Mouse (Mus musculus) bone marrow macrophage, adult 2 months (primary cell): ENCODE results near the gene Mtg2. TPM values are rescaled to one million over a fixed set of nuclear protein-coding genes. Genes with fewer than 3 reads are reported as not detected.
A peak's percentile ranks its signal among the peaks of the same experiment; 100 is the strongest.

Source experiments
- H3K27ac ChIP-seq: 2 replicates; pipeline ENCODE4 v1.5.1; 2012; ENCODE audit warnings: low read depth, low read length; ENCODE audit not compliant: insufficient read depth
- H3K4me1 ChIP-seq: 2 replicates; pipeline ENCODE4 v1.6.1; 2012; ENCODE audit warnings: low read length; ENCODE audit not compliant: control insufficient read depth, insufficient read depth
- H3K4me3 ChIP-seq: 2 replicates; pipeline ENCODE4 v1.5.1; 2012; ENCODE audit warnings: mild to moderate bottlenecking, low read length, moderate library complexity; ENCODE audit not compliant: insufficient read depth
- CTCF ChIP-seq: IDR thresholded peaks from 2 replicates; pipeline ENCODE4 v1.5.1; 2012; ENCODE audit warnings: low read depth, mild to moderate bottlenecking, low read length, moderate library complexity
- POLR2A ChIP-seq: IDR thresholded peaks from 2 replicates; pipeline ENCODE4 v1.6.1; 2012; ENCODE audit warnings: mild to moderate bottlenecking, low read depth, low read length, borderline replicate concordance
- polyA plus RNA-seq: library from polyadenylated mRNA; stranded (reverse); fragments of >200 nt; gene quantifications from 2 replicates; pipeline ENCODE4 v1.2.4, GENCODE M21; 2012; ENCODE audit not compliant: missing spikeins, insufficient read depth, insufficient read length

Mtg2 gene
- polyA plus RNA-seq, 1 experiment, result 11.7 TPM

DNA sequence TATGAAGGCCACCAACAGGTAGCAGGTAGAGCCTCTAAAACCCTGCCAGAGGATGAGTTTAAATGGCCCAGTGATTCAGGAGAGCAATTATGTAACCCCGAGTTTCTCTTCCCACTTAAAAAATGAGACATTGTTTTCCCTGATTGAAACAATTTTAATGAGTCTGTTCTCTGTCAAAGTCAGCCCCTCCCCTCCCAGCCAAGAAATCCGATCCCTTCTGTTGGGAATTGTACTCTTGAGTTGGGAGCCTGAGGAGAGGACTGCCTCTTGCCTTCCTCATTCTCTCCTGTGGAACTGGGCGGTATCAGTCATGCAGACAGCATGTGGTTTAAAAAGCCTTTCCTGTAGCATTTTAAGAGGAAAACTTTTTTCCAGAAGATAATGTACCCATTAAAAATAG, 14.2 kb downstream of the Mtg2 start:
- no peak for TF ChIP-seq POLR2A
- TF ChIP-seq CTCF, result no peak
- Histone ChIP-seq H3K27ac (no peak overlapping the region), H3K4me3 (no peak overlapping the region), H3K4me1 (no peaks in the 10 kb centered on the region)

DNA sequence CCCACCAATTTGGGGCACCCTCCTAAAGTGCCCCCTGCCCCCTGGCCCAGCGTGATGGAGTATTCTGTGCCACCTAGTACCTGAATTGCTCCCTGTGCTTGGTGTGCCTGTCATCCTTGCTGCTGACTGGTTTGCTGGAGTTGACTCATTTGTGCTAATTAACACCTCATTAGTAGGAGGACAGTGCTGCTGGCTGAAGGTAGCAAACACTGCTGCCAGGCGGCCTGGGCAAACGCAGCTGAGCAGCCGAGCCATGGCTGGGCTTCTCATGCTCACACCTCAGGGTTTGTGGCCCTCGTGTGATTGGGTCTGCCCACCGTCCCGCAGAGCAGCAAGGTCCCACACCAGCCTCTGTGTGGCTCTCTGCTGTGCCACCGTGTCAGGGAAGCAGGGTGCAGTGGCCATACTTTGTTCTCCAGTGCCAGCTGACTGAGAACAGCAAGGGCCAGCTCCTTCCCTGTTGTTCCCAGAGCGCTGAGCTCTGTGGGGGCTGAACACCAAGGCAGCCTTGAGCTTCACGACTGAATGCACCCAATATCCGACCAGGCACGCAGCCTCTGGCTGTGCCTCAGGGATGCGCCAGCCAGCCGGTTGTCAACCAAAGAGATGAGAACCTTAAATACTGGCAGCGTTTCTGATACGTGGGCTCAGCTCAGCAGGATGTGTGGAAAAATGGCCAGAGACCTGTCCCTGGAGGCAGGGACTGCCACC, 15.7 kb downstream of the Mtg2 start:
- TF ChIP-seq CTCF (no peak), POLR2A (no peak)
- Histone ChIP-seq H3K4me1 (no peaks in the 10 kb centered on the region), H3K27ac (no peak overlapping the region), H3K4me3 (no peak overlapping the region)

GRCm38 (mm10) chr2:180086637-180087027, 16.2 kb downstream of the Mtg2 start:
- Histone ChIP-seq H3K4me1 (no peaks in the 10 kb centered on the region), H3K4me3 (no peak overlapping the region), H3K27ac (no peak overlapping the region)
- no peak for TF ChIP-seq POLR2A
- TF ChIP-seq CTCF, result no peak

- H3K27ac ChIP-seq, result no peak overlapping the region
- TF ChIP-seq POLR2A (no peak), CTCF (no peak)
- H3K4me1 ChIP-seq, result no peaks in the 10 kb centered on the region
- H3K4me3 ChIP-seq, result no peak overlapping the region
Measured at GRCm38 (mm10) chr2:180087472-180087871, 17.1 kb downstream of the Mtg2 start.

- TF ChIP-seq CTCF (no peak), POLR2A (no peak)
- Histone ChIP-seq H3K27ac (no peak overlapping the region), H3K4me1 (no peaks in the 10 kb centered on the region), H3K4me3 (no peak overlapping the region)
Measured at GRCm38 (mm10) chr2:180090285-180090684, 19.9 kb downstream of the Mtg2 start.

GRCm38 (mm10) chr2:180095711-180096110, 25.3 kb downstream of the Mtg2 start:
- no peak for TF ChIP-seq POLR2A
- no peak for TF ChIP-seq CTCF
- no peak overlapping the region for H3K27ac ChIP-seq
- no peak overlapping the region for H3K4me3 ChIP-seq
- H3K4me1 ChIP-seq, result no peaks in the 10 kb centered on the region

- Histone ChIP-seq H3K4me3 (no peak overlapping the region), H3K4me1 (no peaks in the 10 kb centered on the region), H3K27ac (no peak overlapping the region)
- TF ChIP-seq CTCF, result no peak
- no peak for TF ChIP-seq POLR2A
Measured at GRCm38 (mm10) chr2:180097585-180097984, 27.2 kb downstream of the Mtg2 start.

DNA sequence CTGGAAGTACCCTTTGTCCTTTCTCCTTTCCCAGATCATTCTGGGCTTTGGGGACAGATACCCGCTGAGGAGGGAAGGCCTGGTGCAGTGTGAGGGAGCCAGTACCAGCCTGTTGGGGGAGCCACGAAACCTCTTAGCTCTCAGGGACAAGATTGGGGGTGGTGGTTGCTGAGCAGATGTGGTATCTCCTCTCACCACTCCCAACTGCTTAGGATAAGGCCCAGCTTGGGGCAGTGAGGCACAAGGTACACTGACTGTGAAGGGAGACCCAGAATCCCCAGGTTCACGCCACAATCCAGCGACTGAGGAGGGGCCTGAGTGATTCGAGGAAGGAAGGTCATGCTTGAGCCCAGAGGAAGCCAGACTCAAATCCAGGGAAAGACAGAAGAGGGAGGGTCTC, 27.8 kb downstream of the Mtg2 start:
- Histone ChIP-seq H3K27ac (no peak overlapping the region), H3K4me1 (no peaks in the 10 kb centered on the region), H3K4me3 (no peak overlapping the region)
- no peak for TF ChIP-seq CTCF
- no peak for TF ChIP-seq POLR2A

GRCm38 (mm10) chr2:180099529-180099928, 29.1 kb downstream of the Mtg2 start:
- Histone ChIP-seq H3K4me1 (no peaks in the 10 kb centered on the region), H3K27ac (no peak overlapping the region), H3K4me3 (no peak overlapping the region)
- TF ChIP-seq CTCF (no peak), POLR2A (no peak)

DNA sequence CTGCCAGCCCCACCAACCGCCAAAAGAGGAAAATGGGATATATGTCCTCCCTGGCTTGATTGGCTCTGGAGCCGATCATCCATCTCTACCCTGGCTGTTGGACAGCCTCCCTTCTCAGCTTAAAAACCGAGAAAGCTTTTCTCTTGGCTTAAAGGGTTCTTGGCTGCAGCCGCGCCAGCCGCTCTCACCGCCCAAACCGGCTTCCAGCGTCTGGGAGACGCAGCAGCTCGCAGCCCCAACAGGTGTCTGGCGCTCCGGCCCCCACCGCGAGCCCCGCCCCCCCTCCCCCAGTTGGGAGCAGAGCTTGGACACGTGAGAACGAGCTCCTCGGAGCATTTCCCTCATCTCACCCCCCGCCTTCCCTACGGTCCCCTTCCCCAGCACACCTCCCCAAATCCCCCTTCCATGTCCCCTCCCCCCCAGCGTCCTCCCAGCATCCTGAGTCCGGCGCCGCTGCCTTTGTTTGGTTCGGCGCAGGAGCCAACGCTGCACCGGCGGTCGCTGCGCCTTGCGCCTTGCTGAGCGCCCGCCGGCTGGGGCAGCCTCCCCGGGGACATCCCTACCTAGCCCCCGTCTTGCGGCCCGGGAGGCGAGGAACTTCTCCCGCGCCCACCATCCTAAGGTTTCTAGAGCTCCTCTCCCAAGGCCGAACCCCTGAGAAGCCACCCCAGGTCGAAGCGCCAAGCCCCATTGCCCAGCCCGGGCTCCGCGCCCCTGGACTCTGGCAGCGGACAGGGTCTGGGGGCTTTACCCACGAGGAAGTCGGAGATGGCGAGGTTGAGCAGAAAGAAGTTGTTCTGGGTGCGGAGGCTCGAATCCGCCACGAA, 33.0 kb downstream of the Mtg2 start:
- TF ChIP-seq POLR2A, result no peak
- Histone ChIP-seq H3K4me1 (no peaks in the 10 kb centered on the region), H3K27ac (no peak overlapping the region), H3K4me3 (peak overlapping the region; percentile 53)
